Mouse (Mus musculus) gastrocnemius, postnatal 4 days (tissue): ENCODE data around the gene Cideb. TPM values are rescaled to one million over a fixed set of nuclear protein-coding genes. Genes with fewer than 3 reads are reported as not detected.

Experiments used
- DNase-seq, 2 experiments: peaks; one replicate each; pipeline ENCODE4 v3.0.0; 2021 to 2022; ENCODE audit warnings: low spot score in 2 of 2, mixed read lengths in 2 of 2
- long read RNA-seq, 2 experiments: library from polyadenylated mRNA; stranded (forward); transcript quantifications; one replicate each; pipeline ENCODE4 v2.0.0; 2021
- total RNA-seq, 2 experiments: library from RNA; stranded (reverse); gene quantifications; 2 replicates each; pipeline ENCODE4 v1.2.3; 2021

Cideb gene
- under 1 TPM in 1 of 2 experiments, not detected in 1; 0.36 TPM for total RNA-seq
- long read RNA-seq, experiment 1, partial matches to known transcripts = 0 of 2 reads
- long read RNA-seq, experiment 1, other reads (novel, unspliced or antisense) = 2 of 2 reads
- long read RNA-seq, experiment 2, partial matches to known transcripts = 0 of 2 reads
- long read RNA-seq, experiment 2, other reads (novel, unspliced or antisense) = 2 of 2 reads

DNA sequence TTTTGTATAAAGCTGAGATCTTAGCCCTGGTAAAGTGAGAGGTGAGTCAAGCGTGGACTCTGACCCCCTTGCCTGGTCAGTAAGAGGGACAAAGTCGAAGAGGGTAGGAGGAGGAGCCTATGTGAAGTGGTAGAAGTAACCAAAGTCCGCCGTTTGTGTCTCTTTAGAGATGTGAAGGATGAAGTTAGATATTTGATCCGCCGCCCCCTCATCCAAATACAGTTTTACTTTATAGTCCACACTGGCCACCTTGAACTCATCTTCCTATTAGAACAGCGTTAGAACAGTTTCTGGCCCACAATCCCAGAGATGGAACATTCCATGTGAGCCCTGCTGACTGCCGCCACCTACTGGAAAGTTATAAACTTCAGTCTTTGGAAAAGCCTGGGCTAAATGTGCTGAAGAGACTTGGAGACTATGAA is at the start of gene Cideb:
Gene Cideb, minus strand, starts transcription at position 96 of the 422 bp plus-strand sequence.
- no peak for DNase-seq

DNA sequence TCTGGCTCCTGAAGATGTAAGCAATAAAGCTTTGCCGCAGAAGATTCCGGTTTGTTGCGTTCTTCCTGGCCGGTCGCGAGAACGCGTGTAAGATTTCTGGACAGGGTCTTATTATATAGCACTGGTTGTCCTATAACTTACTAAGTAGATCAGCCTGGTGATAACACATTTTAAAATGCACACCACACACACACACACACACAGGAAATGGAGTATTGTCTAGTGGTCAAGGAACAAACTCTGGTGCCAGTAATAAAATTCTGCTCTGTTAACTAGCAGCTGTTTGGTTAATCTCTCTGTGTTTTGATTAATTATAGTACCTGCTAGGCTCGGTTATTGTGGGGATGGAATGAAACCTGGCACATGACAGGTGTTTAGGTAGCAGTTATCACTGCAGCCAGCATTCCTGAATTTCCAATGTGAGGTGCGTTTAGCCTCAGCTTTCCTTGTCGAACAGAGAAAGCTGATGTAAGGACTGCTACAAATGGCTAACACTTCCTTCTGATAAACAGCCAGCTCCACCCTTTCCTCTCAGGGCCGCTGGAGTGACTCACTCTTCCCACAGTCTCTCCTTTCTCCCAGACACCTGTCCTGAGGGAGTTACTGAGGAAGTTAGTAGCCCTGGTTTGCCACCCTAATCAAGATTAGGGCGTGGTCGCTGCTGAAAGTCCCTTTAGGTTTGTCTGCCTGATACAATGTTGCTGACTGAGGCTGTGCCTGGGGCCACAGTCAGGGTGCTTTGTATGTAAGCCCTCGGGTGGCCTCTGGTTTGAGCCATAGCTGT is 37.3 kb upstream of the Cideb start:
- DNase-seq = peak in 1 of 2 experiments; percentile 6

DNA sequence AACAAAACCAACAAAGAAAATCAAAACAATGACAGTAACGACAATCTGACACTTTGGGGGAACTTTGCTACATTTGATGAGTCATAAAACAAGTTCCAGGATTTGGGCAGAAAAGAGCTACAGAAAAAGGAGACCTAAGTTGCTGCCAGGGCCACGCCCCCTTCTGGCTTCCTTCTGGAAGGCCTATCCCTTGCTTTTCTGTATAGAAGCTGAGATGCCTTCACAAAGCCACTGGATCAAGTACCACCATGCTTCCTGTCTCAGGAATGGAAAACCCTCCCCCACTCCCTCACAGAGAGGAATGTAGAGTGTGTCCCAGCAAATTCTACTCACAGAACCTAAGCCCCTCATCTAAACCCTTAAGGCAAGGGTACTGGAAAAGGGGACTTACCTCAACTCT is 35.7 kb upstream of the Cideb start:
- DNase-seq = peak in 1 of 2 experiments; percentile 15

DNA sequence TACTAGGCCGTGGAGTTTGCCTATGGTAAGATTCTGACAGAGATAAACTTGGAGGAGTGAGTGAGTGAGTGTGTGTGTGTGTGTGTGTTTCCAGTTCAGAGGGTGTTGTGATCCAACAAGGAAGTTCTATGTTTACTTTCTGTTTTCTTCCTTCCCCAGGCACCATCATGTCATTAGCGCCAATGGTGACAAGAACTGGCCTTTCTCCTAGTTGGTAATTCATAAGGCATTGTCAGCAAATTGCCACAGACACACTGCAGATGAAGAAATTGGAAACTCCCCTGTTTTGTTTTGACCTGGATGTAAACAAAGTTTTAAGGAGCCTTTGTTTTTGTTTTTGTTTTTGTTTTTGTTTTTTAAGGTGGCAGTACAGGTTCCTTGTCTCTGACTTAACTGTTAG is 35.2 kb upstream of the Cideb start:
- DNase-seq = no peak

DNA sequence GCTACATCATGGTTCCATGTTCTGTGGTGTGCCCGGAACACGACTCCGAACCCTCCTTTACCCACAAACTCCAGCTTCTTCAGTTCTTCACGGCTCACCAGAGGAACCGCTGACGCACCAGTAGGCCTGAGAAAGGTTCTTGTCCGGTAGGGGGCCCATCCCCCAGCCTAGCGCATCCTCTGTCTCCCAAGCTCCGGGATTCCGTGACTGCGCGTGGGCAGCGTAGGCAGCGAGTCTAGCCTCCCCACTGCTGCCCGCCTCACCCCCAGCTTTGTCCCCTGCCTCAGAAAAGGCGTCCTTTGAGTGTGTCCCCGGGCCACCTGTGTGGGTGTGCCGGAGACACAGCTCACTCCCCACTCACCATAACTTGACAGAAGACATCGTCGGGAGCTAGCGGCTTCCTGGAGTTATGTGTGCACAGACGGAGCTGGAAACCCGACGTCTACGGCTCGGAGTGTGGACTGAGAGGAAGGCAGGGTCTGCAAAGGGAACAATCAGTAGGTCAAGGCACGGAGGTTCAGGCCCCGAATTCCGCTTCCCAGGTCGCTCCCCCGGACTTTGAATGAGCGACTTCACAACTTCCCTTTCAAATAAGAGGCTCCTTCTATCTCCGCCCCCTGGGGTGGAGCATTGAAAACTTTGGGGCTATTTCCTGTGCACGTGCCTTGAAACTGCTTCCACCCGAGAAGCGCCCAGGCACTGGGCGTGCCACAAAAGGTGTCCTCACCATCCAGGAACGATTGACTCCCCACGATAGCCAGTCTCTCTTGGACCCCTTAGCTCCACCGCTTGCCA is 30.2 kb upstream of the Cideb start, which contains the start of gene Ripk3:
Gene Ripk3, minus strand, starts transcription at position 610 of the 795 bp plus-strand sequence.
- DNase-seq = peak in 1 of 2 experiments; percentile 32

DNA sequence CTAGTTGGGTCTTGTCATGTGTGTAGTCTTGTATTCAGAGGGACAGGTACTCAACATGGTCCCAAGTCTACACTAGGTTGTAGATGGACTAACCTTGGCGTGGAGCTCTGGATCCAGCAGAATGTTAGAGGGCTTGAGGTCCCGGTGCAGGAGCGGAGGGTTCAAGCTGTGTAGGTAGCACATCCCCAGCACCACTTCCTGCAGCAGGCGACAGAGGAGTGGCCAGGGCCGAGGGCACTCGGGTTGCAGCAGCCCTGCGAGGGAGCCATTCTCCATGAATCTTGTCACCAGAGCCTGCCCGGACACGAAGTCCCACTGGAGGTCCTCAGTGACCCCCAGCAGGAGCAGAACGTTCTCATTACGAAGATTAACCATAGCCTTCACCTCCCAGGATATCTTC is 29.5 kb upstream of the Cideb start:
- DNase-seq = peak in 1 of 2 experiments; percentile 8

DNA sequence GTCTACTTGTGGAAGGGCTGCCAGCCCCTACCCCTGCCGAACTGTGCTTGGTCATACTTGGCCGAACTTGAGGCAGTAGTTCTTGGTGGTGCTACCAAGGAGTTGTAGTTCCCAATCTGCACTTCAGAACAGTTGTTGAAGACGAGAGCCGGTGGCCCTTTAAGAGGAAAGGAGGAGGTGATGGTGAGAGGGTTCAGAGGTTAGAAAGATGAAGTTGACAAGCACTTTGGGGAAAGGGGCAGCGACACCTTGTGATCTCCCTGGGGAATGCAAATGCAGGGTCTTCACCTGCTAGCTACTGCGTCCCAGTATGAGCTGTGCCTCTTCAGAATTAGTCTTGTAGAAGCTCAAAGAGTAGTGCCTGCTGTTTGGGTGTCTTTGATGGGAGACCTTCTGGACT is 26.9 kb upstream of the Cideb start:
- DNase-seq = peak in 1 of 2 experiments; percentile 6

DNA sequence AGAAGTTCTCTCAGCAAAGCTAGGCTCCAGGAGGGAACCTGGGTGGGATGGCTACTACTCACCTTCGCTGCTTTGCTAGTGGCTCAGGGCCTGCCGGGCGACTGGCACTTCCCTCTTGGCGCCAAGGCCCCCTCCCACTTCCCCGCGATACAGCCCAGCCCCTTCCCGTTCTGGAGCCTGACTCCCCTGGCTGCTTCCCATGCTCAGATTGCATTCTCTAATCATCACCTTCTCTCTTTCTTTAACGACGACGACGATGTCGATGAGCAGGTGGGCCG is 25.6 kb upstream of the Cideb start, which contains the start of gene Adcy4:
Gene Adcy4, minus strand, starts transcription at position 138 of the 278 bp plus-strand sequence.
- peak; percentile 13 to 14 for DNase-seq

DNA sequence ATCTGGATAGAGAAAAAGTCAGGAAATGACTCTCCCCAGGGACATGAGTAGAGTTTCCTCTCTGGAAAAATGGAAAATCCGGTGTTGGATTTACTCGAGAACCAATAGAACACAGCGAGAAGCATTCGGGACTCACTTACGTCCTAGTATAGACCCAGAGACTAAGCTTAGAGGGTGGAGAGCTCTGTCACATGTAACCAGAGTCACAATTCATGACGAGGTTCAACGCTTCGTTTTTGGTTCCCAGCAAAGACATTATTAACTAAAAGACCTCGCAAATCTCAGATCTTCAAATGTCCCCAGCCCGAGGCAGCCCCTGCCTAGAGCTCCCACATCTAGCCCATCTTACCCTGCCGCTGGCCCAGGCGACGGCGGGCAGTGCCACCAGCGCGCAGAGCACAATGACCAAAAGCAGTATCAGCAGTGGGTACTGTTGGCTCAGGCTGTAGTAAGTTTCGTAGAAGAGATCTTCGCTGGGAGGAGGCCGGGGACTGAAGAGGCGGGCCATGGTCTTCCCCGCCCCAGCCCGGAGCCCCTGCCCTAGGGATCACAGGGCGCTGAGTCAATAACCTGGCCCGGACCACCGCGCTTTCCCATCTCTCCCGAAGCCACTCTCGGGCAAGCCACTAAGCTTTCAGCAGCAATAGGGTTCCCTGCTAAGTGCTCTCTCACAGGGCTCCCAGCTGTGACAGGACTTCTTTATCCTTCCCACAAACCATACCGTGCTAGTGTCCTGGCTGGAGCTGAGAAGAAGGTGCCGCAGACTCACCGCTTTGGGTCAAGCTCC is 25.1 kb upstream of the Cideb start:
- peak; percentile 17 to 28 for DNase-seq

DNA sequence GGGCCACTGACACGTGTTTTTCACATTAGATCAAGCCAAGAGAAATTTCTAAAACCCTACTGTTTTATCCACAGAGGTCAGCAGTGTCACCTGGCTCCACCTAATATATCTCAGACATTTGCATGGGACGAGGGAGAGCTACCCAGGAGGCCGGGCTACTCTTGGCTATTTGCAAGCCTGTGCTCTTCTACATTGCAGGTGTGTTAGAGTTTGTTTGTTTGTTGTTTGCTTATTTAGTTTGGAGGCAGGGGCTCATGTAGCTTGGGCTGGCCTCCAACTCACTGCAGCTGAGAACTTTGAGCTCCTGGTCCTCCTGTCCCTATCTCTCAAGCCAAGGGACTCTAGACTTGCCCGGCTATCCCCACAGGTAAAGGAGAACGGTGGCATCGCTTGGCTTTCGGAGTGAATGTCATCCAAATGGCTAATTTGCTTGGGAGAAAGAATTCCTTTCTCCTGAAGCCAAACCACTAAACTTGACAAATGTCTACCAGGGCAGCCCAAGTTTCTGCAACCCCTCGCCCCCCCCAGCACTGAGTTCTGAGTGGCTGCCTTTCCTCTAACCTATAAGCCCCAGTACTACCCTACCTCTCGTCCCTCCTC is 24.2 kb upstream of the Cideb start:
- DNase-seq = peak; percentile 11 to 14

DNA sequence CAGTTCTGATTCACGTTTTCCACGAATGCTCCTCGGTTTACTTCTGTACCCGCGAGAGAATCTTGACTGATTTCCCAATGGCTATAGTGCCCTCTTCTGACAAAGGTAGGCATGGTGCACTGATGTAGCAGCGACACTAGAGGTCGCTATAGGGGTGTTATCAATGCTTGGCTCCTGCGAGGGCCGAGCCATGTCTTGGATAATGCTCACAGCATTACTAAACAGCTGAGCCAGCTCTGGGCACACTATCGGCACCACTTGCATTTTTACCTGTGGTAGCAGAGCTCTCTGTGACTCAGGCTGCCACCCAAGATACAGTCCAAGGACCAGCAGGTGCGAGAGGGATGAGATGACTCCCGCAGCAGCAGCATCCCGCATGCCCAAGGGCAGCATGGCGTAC is 23.1 kb upstream of the Cideb start:
- DNase-seq = peak; percentile 31 to 55

DNA sequence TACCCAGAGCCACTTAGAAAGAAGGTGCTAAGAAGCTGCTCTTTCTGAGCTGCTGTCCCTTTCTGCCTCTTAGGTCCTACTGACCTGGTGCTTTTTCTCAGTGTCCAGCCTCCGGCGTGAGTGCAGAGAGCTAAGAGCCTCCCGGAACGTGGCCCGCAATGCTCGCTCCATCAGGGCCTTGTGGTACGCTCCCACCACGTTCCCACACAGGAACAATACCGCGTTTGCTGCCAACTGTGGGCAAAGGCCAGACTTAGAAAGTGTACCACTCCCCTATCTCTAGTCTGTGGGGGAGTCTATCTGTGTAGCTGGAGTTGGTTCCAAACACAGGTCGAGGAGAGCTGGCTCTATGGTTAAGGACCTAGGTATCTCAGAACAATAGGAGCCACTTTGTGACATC is 22.5 kb upstream of the Cideb start:
- peak; percentile 10 to 13 for DNase-seq

DNA sequence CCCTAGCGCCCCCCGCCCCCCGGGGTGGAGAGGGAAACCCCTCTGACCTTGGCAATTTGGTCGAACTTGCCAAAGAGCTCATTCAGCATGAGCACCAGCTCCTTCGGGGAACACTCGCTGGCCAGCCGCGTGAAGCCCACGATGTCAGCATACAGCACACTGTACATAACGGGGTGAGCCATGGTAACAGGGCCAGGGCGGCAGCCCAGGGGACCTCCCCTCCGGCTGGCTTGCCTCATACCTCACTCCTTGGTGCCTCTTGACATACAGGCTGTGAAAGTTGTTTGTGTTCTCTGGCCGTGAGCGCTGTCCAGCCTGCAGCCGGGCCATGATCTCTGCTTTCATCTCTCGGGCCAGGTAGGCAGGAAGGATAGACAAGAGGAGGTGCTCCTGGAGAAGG is 21.4 kb upstream of the Cideb start:
- DNase-seq = peak; percentile 7 to 15

DNA sequence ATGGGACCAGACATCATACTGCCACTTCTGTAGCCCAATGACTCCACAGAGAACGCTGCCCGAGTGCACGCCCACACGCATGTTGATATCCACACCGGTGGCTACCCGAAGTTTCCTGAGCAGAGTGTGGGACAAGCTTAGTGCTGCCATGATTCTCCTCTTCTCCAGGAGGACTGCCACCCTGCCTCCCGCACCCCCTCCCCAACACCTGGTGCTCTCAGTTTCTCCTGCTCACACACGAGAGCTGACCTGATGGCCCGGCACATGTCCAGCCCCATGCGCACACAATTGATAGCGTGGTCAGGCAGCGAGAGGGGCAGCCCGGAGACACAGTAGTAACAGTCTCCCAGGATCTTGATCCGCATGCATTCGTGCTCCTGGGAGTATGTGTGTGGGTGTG is 20.4 kb upstream of the Cideb start:
- DNase-seq = peak in 1 of 2 experiments; percentile 12

DNA sequence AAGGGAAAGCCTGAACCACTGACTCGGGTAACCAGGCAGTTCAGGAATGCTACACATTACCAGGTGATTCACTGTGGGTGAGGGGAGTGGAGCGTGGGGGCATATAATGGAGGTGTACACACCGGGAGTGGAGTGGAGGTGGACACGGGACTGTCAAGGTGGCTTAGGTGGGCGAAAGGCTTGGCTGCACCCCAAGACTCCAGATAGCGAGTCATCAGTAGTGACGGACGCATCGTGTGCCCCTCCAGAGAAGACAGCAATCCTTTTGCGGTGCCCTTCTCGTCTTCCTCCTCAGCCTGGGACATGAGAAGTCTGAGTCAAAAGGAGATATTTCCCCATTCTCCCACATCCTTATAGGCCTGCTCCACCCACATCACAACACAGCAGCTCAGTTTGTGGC is 19.5 kb upstream of the Cideb start:
- peak in 1 of 2 experiments; percentile 13 for DNase-seq

DNA sequence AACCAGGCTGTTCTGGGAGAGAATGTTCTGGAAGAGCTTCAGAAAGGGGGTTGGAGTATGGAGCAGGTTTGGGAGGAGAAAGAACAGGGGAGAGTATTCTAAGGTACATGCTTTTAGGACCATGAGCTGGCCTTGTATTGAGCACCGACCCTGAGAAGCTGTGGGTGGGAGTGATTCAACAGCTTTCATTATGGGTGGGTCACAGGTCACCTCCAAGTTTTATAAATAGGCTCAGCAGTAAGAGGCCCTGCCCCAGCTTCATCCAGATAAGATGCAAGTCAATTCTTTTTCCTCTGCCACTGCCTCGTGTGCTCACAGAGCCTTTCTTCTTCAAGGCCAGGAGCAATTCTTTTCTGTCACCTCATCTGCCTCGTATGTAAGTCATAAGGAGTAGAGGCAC is 18.9 kb upstream of the Cideb start:
- DNase-seq = no peak

DNA sequence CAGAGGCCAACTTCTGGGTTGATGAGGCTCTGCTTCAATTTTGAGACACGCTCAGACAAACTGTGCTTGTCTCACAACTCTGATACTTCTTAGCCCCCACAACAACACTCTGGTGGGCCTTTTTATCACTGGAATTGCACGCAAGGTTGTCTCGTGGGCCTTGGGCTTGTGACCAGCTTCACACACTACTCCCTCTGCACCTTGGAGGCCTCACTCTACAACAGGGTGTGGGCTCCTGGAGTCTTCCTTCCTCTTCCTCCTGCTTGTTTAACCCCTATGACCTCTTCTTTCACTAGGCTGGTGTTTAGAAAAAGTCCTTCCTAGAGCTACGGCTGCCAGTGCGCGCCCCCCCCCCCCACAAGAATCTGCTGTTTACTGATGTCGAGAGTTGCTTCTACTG is 18.5 kb upstream of the Cideb start:
- DNase-seq = no peak

DNA sequence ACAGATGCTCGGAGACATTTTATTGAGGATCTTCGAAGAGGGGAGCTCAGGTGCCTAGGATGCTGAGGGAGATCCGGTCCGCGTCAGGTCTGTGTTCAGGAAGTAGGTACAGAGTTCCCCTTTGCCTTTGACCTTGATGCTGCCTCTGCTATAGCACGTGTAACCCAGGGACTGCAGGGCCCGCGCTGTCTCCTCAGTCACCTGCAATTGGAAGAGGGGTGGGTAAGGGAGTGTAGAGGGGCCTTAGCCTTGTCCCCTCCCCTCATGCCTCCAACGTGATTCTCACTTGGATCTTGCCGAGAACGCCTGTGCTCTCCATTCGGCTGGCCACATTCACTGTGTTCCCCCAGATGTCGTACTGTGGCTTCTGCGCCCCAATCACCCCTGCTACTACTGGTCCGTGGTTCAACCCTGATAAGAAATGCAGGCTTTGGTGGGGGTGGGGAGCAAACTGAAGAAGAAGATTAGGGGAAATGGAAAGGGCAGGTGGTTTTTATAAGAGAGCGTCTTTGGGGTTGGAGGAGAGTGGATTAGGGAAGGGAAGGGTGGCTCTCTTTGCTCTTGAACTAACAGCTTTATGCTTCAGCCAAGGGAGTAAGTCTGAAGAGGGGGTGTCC is 10.9 kb upstream of the Cideb start:
- no peak for DNase-seq

DNA sequence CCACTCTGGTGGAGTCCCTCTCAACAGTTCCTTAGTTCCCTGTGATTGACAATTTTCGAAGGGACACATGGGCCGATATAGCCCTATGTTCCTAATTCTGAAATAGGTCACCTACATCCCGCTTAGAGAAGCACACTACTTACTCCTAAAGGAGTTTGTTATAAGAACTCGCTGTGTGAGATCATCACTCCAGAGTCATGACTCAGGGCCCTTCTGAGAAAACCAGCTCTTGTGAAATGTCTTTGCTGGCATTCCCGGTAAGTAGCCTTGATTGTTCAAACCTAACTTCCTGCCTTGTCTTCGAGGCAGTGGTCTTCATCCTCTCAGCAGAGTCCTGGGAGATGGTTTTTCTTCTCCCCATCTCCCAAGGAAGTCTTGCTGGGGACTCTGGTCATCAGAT is 10.3 kb upstream of the Cideb start:
- DNase-seq = no peak
